Mouse (Mus musculus) megakaryocyte-erythroid progenitor cell, adult 5 weeks (primary cell): ENCODE measurements around the gene Smc6. TPM values are rescaled to one million over a fixed set of nuclear protein-coding genes. Genes with fewer than 3 reads are reported as not detected.

ENCODE experiments used
- polyA plus RNA-seq: library from polyadenylated mRNA; stranded (reverse); fragments of >175 nt; gene quantifications from 2 replicates; pipeline ENCODE4 v1.2.3, GENCODE M21; 2012

The Smc6 gene
- 107 and 117 TPM in 2 replicates for polyA plus RNA-seq

DNA sequence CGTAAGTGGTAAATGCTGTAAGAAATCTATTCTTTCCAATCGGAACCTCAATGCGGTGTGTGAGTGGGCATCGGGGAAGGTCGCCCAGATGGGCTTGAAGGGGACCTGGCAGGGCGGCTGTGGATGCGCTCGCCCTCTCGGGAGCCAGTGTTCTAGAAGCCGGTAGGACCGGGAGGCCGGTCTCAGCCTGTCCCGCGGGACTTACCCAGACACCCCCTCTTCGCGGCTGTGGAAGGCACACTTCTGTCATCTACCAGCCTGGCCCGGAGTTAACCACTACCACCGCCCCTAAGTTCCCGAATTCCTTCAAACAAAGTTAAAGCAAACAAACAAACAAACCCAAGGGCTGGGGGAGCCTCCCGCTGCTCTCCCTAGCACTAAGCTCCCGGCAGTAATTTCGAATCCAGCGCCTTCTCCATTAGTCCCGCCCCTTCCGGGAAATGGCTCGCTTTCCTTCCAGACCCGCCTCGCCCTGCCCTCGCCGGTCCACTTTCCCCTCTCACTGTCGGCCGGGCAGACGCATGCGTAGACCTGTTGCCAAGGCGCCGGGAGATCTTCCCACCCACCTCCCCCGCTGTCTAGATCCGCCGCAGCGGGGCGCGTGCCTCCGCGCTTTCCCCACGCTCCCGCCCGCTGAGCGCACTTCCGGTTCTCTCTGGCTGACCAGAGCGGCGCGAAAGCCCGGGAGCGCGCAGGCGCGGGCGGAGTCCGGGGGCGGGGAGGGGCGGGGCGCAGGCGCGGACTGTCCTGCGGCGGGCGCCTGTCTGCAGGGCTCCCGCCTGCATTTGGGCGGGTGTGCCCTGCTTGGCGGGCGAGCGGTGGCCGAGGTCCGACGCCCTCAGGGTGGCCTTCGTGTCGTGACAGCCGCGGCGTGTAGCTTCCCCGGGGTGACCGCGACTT is at the start of gene Smc6, which contains the start of gene Gen1:
Gene Smc6, plus strand, starts transcription at position 505 of the 900 bp plus-strand sequence.
Gene Gen1, minus strand, starts transcription at position 420 of the 900 bp plus-strand sequence.

Other genes with a start within 250 kb of the Smc6 start
- not detected in 2 replicates for gene Kcns3, start 114.8 kb upstream of the Smc6 start, polyA plus RNA-seq
- 0.21 and 0.47 TPM in 2 replicates for gene Msgn1, start 56.9 kb upstream of the Smc6 start, polyA plus RNA-seq
- 4.9 and 5.5 TPM in 2 replicates for gene Gen1, start 85 bp upstream of the Smc6 start, polyA plus RNA-seq
- not detected in 2 replicates for gene Vsnl1, start 170.7 kb downstream of the Smc6 start, polyA plus RNA-seq
- not detected in 2 replicates for gene Rad51ap2, start 190.2 kb downstream of the Smc6 start, polyA plus RNA-seq